Mouse (Mus musculus) right cerebral cortex, postnatal 25 days (tissue): Measurements from ENCODE around the gene Ripor2.

Source experiments
- DNase-seq: peaks from one replicate; pipeline ENCODE4 v3.0.0; 2022

Ripor2 gene

DNA sequence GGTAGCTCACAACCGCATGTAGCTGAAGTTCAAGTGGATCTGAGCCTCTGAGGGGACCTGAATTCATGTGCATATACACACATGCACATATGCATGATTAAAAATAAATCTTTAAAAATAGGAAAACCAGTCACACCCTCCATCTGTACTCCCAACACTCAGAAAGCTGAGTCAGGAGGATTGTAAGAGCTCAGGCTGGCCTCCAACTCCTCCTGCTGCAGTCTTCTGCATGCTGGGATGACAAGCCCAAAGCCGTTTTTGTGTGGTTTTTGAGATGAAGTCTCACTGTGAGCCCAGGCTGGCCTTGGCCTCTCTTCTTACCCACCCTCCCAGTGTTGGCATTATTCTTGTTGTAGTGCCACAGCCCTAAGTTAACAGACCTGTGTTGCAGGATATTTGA is 196.0 kb downstream of the Ripor2 start:
- no peak for DNase-seq

GRCm38 (mm10) chr13:24778706-24779380 is 196.9 kb downstream of the Ripor2 start:
- DNase-seq: no peak

DNA sequence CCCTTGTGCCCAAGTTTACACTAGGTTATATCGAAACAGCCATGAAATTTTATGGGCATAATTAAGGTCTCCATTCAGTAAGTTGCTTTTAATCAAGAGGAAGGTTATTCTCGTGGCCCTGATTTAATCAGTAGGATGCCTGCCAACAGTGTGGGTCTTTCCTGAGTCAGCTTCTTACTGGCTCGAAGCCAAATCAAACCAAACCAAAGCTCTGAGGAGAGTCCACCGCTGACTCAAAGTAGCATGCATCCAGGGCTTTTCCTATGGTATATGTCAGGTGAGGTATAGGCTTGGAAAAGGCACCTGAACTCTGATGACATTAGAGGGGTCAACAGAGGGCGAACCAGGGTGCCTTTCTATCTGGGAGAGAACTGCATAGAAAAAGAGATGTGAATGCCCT is 199.9 kb downstream of the Ripor2 start:
- DNase-seq: no peak
